Mouse (Mus musculus) CH12.LX (cell line): ENCODE measurements at regions not wholly inside any gene's neighbourhood (a gene's known extent, or its start where the extent isn't known, plus 50 kb on each side); places are given as distances from the start of the nearest gene placed in this dataset.

Experiments
- DNase-seq: peaks from one replicate; pipeline ENCODE4 v3.0.0-alpha.2; 2013; ENCODE audit errors: extremely low read depth
- H3K27ac ChIP-seq: 2 replicates; pipeline ENCODE4 v1.5.1; 2012; ENCODE audit warnings: low read depth, mild to moderate bottlenecking, control low read depth, moderate library complexity; ENCODE audit not compliant: insufficient read depth
- H3K27me3 ChIP-seq: replicated peaks from 2 replicates; pipeline ENCODE3; 2012; ENCODE audit warnings: inconsistent platforms
- H3K36me3 ChIP-seq, 2 experiments: replicated peaks in 1 of 2; 2 replicates each; pipeline versions ENCODE3 to v1.6.1; 2012; ENCODE audit warnings: inconsistent platforms in 1 of 2, low read length in 1 of 2, mild to moderate bottlenecking in 1 of 2, mixed read lengths in 1 of 2, moderate library complexity in 1 of 2; ENCODE audit not compliant: control insufficient read depth in 1 of 2, insufficient read depth in 1 of 2
- H3K4me1 ChIP-seq, 2 experiments: 2 replicates each; pipeline ENCODE4 v1.6.1; 2012; ENCODE audit warnings: inconsistent platforms in 1 of 2, moderate library complexity in 1 of 2; ENCODE audit not compliant: insufficient read depth in 2 of 2, control insufficient read depth in 1 of 2
- H3K4me2 ChIP-seq: 2 replicates; pipeline ENCODE4 v1.6.1; 2012; ENCODE audit warnings: low read depth, mild to moderate bottlenecking, control low read depth; ENCODE audit not compliant: poor library complexity, insufficient read depth, severe bottlenecking
- H3K4me3 ChIP-seq, 3 experiments: fragments of 150-350 bp in 1 of 3; sonication (generic) in 1 of 3; replicated peaks in 1 of 3; 2 replicates each; pipeline versions ENCODE3 to v1.5.1; 2011 to 2012; ENCODE audit warnings: low read depth in 2 of 3, low read length in 2 of 3, mild to moderate bottlenecking in 2 of 3, moderate library complexity in 2 of 3, control low read depth in 1 of 3, improper control_type of control experiment in 1 of 3, inconsistent platforms in 1 of 3, mixed read lengths in 1 of 3; ENCODE audit not compliant: poor library complexity in 1 of 3
- H3K79me2 ChIP-seq: replicated peaks from 2 replicates; pipeline ENCODE4 v1.6.1; 2012; ENCODE audit warnings: mild to moderate bottlenecking, moderate library complexity; ENCODE audit not compliant: control insufficient read depth, poor library complexity, insufficient read depth, severe bottlenecking; ENCODE audit errors: extremely low read depth
- H3K9ac ChIP-seq: 2 replicates; pipeline ENCODE4 v1.6.1; 2012; ENCODE audit warnings: low read depth, mild to moderate bottlenecking, control low read depth, moderate library complexity; ENCODE audit not compliant: insufficient read depth
- H3K9me3 ChIP-seq: replicated peaks from 2 replicates; pipeline ENCODE3; 2012; ENCODE audit warnings: low read length, inconsistent platforms, mixed read lengths
- CTCF ChIP-seq, 2 experiments: IDR thresholded peaks in 1 of 2; conservative IDR thresholded peaks in 1 of 2; 2 replicates each; pipeline ENCODE4 v1.5.1; 2011 to 2012; ENCODE audit warnings: low read depth in 2 of 2, low read length in 2 of 2, improper control_type of control experiment in 1 of 2, inconsistent platforms in 1 of 2, mild to moderate bottlenecking in 1 of 2, moderate library complexity in 1 of 2
- EP300 ChIP-seq: IDR thresholded peaks from 2 replicates; pipeline ENCODE4 v1.6.1; 2011; ENCODE audit warnings: low read length, improper control_type of control experiment
- ETS1 ChIP-seq: conservative IDR thresholded peaks from 2 replicates; pipeline ENCODE4 v1.6.1; 2012; ENCODE audit warnings: low read depth, mild to moderate bottlenecking, inconsistent platforms, low read length, improper control_type of control experiment, moderate library complexity
- GABPA ChIP-seq: IDR thresholded peaks from 2 replicates; pipeline ENCODE4 v1.6.1; 2012; ENCODE audit warnings: low read depth, low read length, improper control_type of control experiment, inconsistent platforms; ENCODE audit not compliant: insufficient replicate concordance
- IRF4 ChIP-seq: IDR thresholded peaks from 2 replicates; pipeline ENCODE4 v1.6.1; 2014; ENCODE audit warnings: low read depth, mild to moderate bottlenecking, inconsistent platforms, low read length, improper control_type of control experiment
- JUN ChIP-seq: IDR thresholded peaks from 2 replicates; pipeline ENCODE4 v1.6.1; 2011; ENCODE audit warnings: low read depth, mild to moderate bottlenecking, low read length, improper control_type of control experiment, moderate library complexity; ENCODE audit not compliant: insufficient read depth
- JUND ChIP-seq: conservative IDR thresholded peaks from 2 replicates; pipeline ENCODE4 v1.6.1; 2011; ENCODE audit warnings: low read depth, low read length, improper control_type of control experiment
- KAT2A ChIP-seq: IDR thresholded peaks from 2 replicates; pipeline ENCODE4 v1.6.1; 2012; ENCODE audit warnings: low read length, improper control_type of control experiment, inconsistent platforms; ENCODE audit not compliant: insufficient replicate concordance
- MAFK ChIP-seq: IDR thresholded peaks from 2 replicates; pipeline ENCODE4 v1.6.1; 2011; ENCODE audit warnings: low read length, improper control_type of control experiment; ENCODE audit not compliant: insufficient replicate concordance
- MAZ ChIP-seq: IDR thresholded peaks from 2 replicates; pipeline ENCODE4 v1.6.1; 2012; ENCODE audit warnings: low read depth, mild to moderate bottlenecking, inconsistent platforms, low read length, improper control_type of control experiment, moderate library complexity
- MXI1 ChIP-seq: IDR thresholded peaks from 2 replicates; pipeline ENCODE4 v1.6.1; 2011; ENCODE audit warnings: mild to moderate bottlenecking, low read depth, low read length, improper control_type of control experiment
- POLR2A ChIP-seq: IDR thresholded peaks from 2 replicates; pipeline ENCODE4 v1.6.1; 2011; ENCODE audit warnings: low read depth, mild to moderate bottlenecking, improper control_type of control experiment, low read length
- RCOR1 ChIP-seq: conservative IDR thresholded peaks from 2 replicates; pipeline ENCODE4 v1.6.1; 2012; ENCODE audit warnings: low read depth, mild to moderate bottlenecking, inconsistent platforms, low read length, improper control_type of control experiment
- TCF12 ChIP-seq: IDR thresholded peaks from 2 replicates; pipeline ENCODE4 v1.6.1; 2014; ENCODE audit warnings: low read depth, mild to moderate bottlenecking, inconsistent platforms, low read length, improper control_type of control experiment
- UBTF ChIP-seq: IDR thresholded peaks from 2 replicates; pipeline ENCODE4 v1.6.1; 2012; ENCODE audit warnings: low read depth, mild to moderate bottlenecking, inconsistent platforms, low read length, improper control_type of control experiment, moderate library complexity
- USF1 ChIP-seq: IDR thresholded peaks from 2 replicates; pipeline ENCODE4 v1.6.1; 2014; ENCODE audit warnings: low read depth, mild to moderate bottlenecking, inconsistent platforms, low read length, improper control_type of control experiment
- USF2 ChIP-seq: conservative IDR thresholded peaks from 2 replicates; pipeline ENCODE4 v1.6.1; 2011; ENCODE audit warnings: low read depth, low read length, improper control_type of control experiment
- ZC3H11A ChIP-seq: IDR thresholded peaks from 2 replicates; pipeline ENCODE4 v1.6.1; 2012; ENCODE audit warnings: low read depth, mild to moderate bottlenecking, inconsistent platforms, low read length, improper control_type of control experiment
- ZNF384 ChIP-seq: IDR thresholded peaks from 2 replicates; pipeline ENCODE4 v1.6.1; 2012; ENCODE audit warnings: low read depth, low read length, improper control_type of control experiment, inconsistent platforms
- dilution Hi-C: fragments of 300-500 bp; cut with MboI; formaldehyde crosslinking; loops from 2 replicates; pipeline ENCODE4 v1.14.3; 2020; ENCODE audit warnings: low sequenced_read_pairs; ENCODE audit not compliant: extremely low pct_unique_long_range_greater_than_20kb, extremely low pct_ligation_motif_present
- in situ Hi-C: fragments of 300-500 bp; cut with MboI; formaldehyde crosslinking; loops from 3 replicates; pipeline ENCODE4 v1.14.3; 2019; ENCODE audit warnings: low sequenced_read_pairs, low pct_ligation_motif_present, low pct_unique_long_range_greater_than_20kb, mixed read lengths

- no peaks in the 10 kb centered on the region for H3K4me1 ChIP-seq
- TF ChIP-seq MXI1 (no peak), CTCF (conservative IDR thresholded peaks at IDR 0.05 in 1 of 2, IDR thresholded peaks at IDR 0.05 in 1 of 2; ENCODE audit: low read depth in 2 of 2, low read length in 2 of 2) (no peak), USF1 (no peak), RCOR1 (no peak), EP300 (no peak), POLR2A (no peak), ETS1 (no peak), JUND (no peak), UBTF (no peak), ZNF384 (no peak), IRF4 (no peak), MAZ (no peak), MAFK (no peak), ZC3H11A (no peak), USF2 (no peak), JUN (no peak), KAT2A (no peak), GABPA (no peak), TCF12 (no peak)
- TF ChIP-seq, all 38 proteins: peak for 0
- in situ Hi-C loops (no loop called here), dilution Hi-C loops (no loop called here)
- Histone ChIP-seq H3K9ac (no peak overlapping the region), H3K27me3 (no peaks in the 10 kb centered on the region), H3K4me2 (no peak overlapping the region), H3K9me3 (peaks cover 32% of the 10 kb centered on the region), H3K36me3 (no peaks in the 10 kb centered on the region), H3K4me3 (no peak overlapping the region), H3K27ac (no peak overlapping the region), H3K79me2 (no peaks in the 10 kb centered on the region)
- no peak for DNase-seq
These were observed 739.1 kb upstream of the Cdh10 start for GRCm38 (mm10) chr15:18079644-18080043.
